Mouse (Mus musculus) thymus, adult 2 months (tissue): ENCODE data around the gene Paip2b.

Experiments used
- CTCF ChIP-seq: fragments of 200-500 bp; IDR thresholded peaks from 2 replicates; pipeline ENCODE4 v1.5.1; 2012; ENCODE audit warnings: mild to moderate bottlenecking, control low read depth, low read length, moderate library complexity, borderline replicate concordance; ENCODE audit not compliant: control insufficient read depth, poor library complexity, insufficient read depth; ENCODE audit errors: extremely low read depth
- POLR2A ChIP-seq: fragments of 200-500 bp; IDR thresholded peaks from 2 replicates; pipeline ENCODE4 v1.6.1; 2012; ENCODE audit warnings: mild to moderate bottlenecking, low read length, control low read depth, moderate library complexity; ENCODE audit not compliant: control insufficient read depth, poor library complexity, insufficient read depth; ENCODE audit errors: extremely low read depth

GRCm38 (mm10) chr6:83774126-83774525 lies 57.4 kb downstream of the Paip2b start:
- no peak for TF ChIP-seq CTCF
- TF ChIP-seq POLR2A: no peak
